21 mouse cellular contexts compared by ENCODE assay signal in the genomic region with DNA sequence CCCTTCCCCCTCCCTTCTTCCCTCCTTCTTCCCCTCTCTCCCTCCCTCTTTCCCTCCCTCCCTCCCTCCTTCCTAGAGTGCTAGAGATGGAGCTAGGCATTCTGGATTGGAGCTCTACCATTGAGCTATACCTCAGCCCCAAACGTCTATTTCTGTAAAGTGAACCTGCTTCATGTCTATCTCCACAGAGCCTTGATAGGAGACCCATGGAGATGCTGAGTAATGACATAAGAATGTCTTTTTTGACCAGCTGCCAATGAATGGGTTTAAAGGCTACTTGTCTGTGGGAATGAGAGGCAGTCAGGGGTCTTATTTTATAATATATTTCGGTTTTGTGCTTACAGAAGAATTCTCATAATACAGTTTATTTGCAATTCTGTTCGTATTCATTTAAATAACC. TPM values are rescaled to one million over a fixed set of nuclear protein-coding genes. Genes with fewer than 3 reads are reported as not detected.
A peak's percentile ranks its signal among the peaks of the same experiment; 100 is the strongest.
DNase-seq lines count a peak whose midpoint lies in the region; ATAC-seq and TF ChIP-seq lines count a peak whose summit lies in the region.
"Had no signal": no experiment of that assay in that cellular context is flagged by ENCODE, and none has a peak within 500 bp of the region (broad histone marks: within the 10 kb centered on the region; RNA-seq: fewer than 3 reads in every experiment).

No protein-coding gene starts in this region.

- no peak for DNase-seq in heart, postnatal 25 days (ENCODE audit: low spot score)
- peak; percentile 67 for DNase-seq in heart, postnatal 0 days (ENCODE audit: low spot score)
- no peak for DNase-seq in heart, adult 2 months
- DNase-seq in lung, embryonic 14.5 days: peak; percentile 51
- no peak for DNase-seq in lung, postnatal 0 days (ENCODE audit: low spot score)
- DNase-seq in Muller cell, postnatal 12 days (ENCODE audit: inconsistent ontology term): peak; percentile 83
- DNase-seq: adrenal gland, postnatal 14 days; cerebellum, adult 11-12 months; cerebellum, adult 9-10 months; cerebellum, postnatal 25 days; forebrain, postnatal 0 days; gastrocnemius, postnatal 14 days; kidney, adult 9 months had no signal

- H3K4me1 ChIP-seq in heart, embryonic 13.5 days: peaks cover 49% of the 10 kb centered on the region
- peaks cover 39% of the 10 kb centered on the region for H3K4me1 ChIP-seq in heart, postnatal 0 days (ENCODE audit: control insufficient read depth, insufficient read depth)
- peaks cover 16% of the 10 kb centered on the region for H3K4me1 ChIP-seq in heart, adult 2 months (ENCODE audit: control insufficient read depth, insufficient read depth, low read length)
- H3K4me1 ChIP-seq in lung, embryonic 14.5 days (ENCODE audit: insufficient read depth): no peaks in the 10 kb centered on the region
- H3K4me1 ChIP-seq in lung, postnatal 0 days (ENCODE audit: insufficient read depth, low read depth, low read length): peaks cover 4% of the 10 kb centered on the region; the same call in 1 of the 2 replicates
- H3K4me1 ChIP-seq in intestine, postnatal 0 days (replicated peaks; ENCODE audit: control insufficient read depth, insufficient read depth, low read length): no peaks in the 10 kb centered on the region; the same call in 1 of the 2 replicates

- H3K27ac ChIP-seq in heart, embryonic 13.5 days (replicated peaks): peak overlapping the region; percentile 78
- H3K27ac ChIP-seq in heart, postnatal 0 days (ENCODE audit: low read depth): peak overlapping the region; percentile 44; the same call in 1 of the 2 replicates
- no peak overlapping the region for H3K27ac ChIP-seq in heart, adult 2 months
- H3K27ac ChIP-seq in lung, embryonic 14.5 days (ENCODE audit: low read depth): no peak overlapping the region
- H3K27ac ChIP-seq in lung, postnatal 0 days (ENCODE audit: low read length): no peak overlapping the region
- no peak overlapping the region for H3K27ac ChIP-seq in intestine, postnatal 0 days (ENCODE audit: low read depth, low read length)
- H3K27ac ChIP-seq: embryonic facial prominence, embryonic 13.5 days; forebrain, embryonic 13.5 days; hindbrain, embryonic 14.5 days had no signal

- H3K9me3 ChIP-seq in heart, embryonic 13.5 days: no peaks in the 10 kb centered on the region
- no peaks in the 10 kb centered on the region for H3K9me3 ChIP-seq in heart, postnatal 0 days (replicated peaks; ENCODE audit: control insufficient read depth, low read length)
- no peaks in the 10 kb centered on the region for H3K9me3 ChIP-seq in lung, embryonic 14.5 days (ENCODE audit: low read depth, low read length)
- H3K9me3 ChIP-seq in lung, postnatal 0 days (ENCODE audit: low read length): no peaks in the 10 kb centered on the region
- H3K9me3 ChIP-seq in intestine, postnatal 0 days (ENCODE audit: control insufficient read depth): no peaks in the 10 kb centered on the region
- H3K9me3 ChIP-seq: embryonic facial prominence, embryonic 13.5 days; forebrain, embryonic 13.5 days; G1E had no signal

- ATAC-seq in heart, embryonic 13.5 days (ENCODE audit: extremely low read depth, insufficient number of reproducible peaks, low FRiP score, low TSS enrichment): no peak
- ATAC-seq in heart, postnatal 0 days (ENCODE audit: insufficient read depth, low read depth): peak; percentile 68
- ATAC-seq in lung, embryonic 14.5 days (ENCODE audit: insufficient read depth): no peak
- no peak for ATAC-seq in lung, postnatal 0 days
- no peak for ATAC-seq in intestine, postnatal 0 days
- ATAC-seq: forebrain, embryonic 13.5 days; forebrain, postnatal 0 days; intestine, embryonic 16.5 days; Patski had no signal

- H3K4me3 ChIP-seq in heart, embryonic 13.5 days: no peak overlapping the region
- H3K4me3 ChIP-seq in heart, postnatal 0 days (ENCODE audit: low read depth, low read length): no peak overlapping the region
- no peak overlapping the region for H3K4me3 ChIP-seq in heart, adult 2 months
- no peak overlapping the region for H3K4me3 ChIP-seq in lung, embryonic 14.5 days (ENCODE audit: low read depth, low read length)
- H3K4me3 ChIP-seq in lung, postnatal 0 days (ENCODE audit: low read depth, low read length): no peak overlapping the region
- no peak overlapping the region for H3K4me3 ChIP-seq in intestine, postnatal 0 days (ENCODE audit: low read depth, low read length)
- H3K4me3 ChIP-seq: embryonic facial prominence, embryonic 13.5 days; forebrain, embryonic 13.5 days had no signal

- no peaks in the 10 kb centered on the region for H3K36me3 ChIP-seq in heart, embryonic 13.5 days
- H3K36me3 ChIP-seq in heart, postnatal 0 days (replicated peaks; ENCODE audit: control insufficient read depth, insufficient read depth, low read length): no peaks in the 10 kb centered on the region
- H3K36me3 ChIP-seq in heart, adult 2 months (ENCODE audit: control insufficient read depth, insufficient read depth, low read length): no peaks in the 10 kb centered on the region
- H3K36me3 ChIP-seq in lung, embryonic 14.5 days (ENCODE audit: insufficient read depth): no peaks in the 10 kb centered on the region
- no peaks in the 10 kb centered on the region for H3K36me3 ChIP-seq in lung, postnatal 0 days (ENCODE audit: insufficient read depth, low read length)
- H3K36me3 ChIP-seq in intestine, postnatal 0 days (ENCODE audit: control insufficient read depth, insufficient read depth): no peaks in the 10 kb centered on the region
- H3K36me3 ChIP-seq: embryonic facial prominence, embryonic 13.5 days; G1E had no signal

- WGBS in heart, embryonic 13.5 days: 40% methylated on average over 3 of the region's 3 CpGs
- WGBS in heart, postnatal 0 days: 40% methylated on average over 3 of the region's 3 CpGs
- WGBS in heart, adult 2 months: 67% methylated on average over 3 of the region's 3 CpGs
- 62% methylated on average over 3 of the region's 3 CpGs for WGBS in lung, embryonic 14.5 days
- WGBS in lung, postnatal 0 days: 44% methylated on average over 3 of the region's 3 CpGs
- 63% methylated on average over 3 of the region's 3 CpGs for WGBS in intestine, postnatal 0 days

- TF ChIP-seq POLR2A in heart, adult 2 months (IDR thresholded peaks at IDR 0.05; ENCODE audit: insufficient read depth, low read depth, low read length): no peak

- H3K4me2 ChIP-seq in heart, embryonic 13.5 days: peak overlapping the region; percentile 28; the same call in 1 of the 2 replicates
- 0 out of 2 replicates have a peak overlapping the region, but pooled peaks have one; percentile 1 for H3K4me2 ChIP-seq in heart, postnatal 0 days (ENCODE audit: low read depth, low read length)
- H3K4me2 ChIP-seq in lung, embryonic 14.5 days: no peak overlapping the region
- no peak overlapping the region for H3K4me2 ChIP-seq in lung, postnatal 0 days (replicated peaks; ENCODE audit: low read depth, low read length)
- no peak overlapping the region for H3K4me2 ChIP-seq in intestine, postnatal 0 days (replicated peaks; ENCODE audit: low read depth)
- H3K4me2 ChIP-seq: embryonic facial prominence, embryonic 13.5 days; forebrain, embryonic 13.5 days; hindbrain, embryonic 14.5 days had no signal

- no peak for TF ChIP-seq EP300 in heart, postnatal 0 days (IDR thresholded peaks at IDR 0.05; ENCODE audit: low read depth)
- no peak for TF ChIP-seq EP300 in heart, adult 2 months (IDR thresholded peaks at IDR 0.05; ENCODE audit: insufficient read depth, low read depth, low read length)
- TF ChIP-seq EP300 in lung, postnatal 0 days (IDR thresholded peaks at IDR 0.05): no peak

- no peaks in the 10 kb centered on the region for H3K79me2 ChIP-seq in heart, adult 2 months (replicated peaks; ENCODE audit: control insufficient read depth, insufficient read depth, low read length)

- TF ChIP-seq CTCF in heart, postnatal 0 days (IDR thresholded peaks at IDR 0.05; ENCODE audit: low read depth): no peak
- no peak for TF ChIP-seq CTCF in heart, adult 2 months (IDR thresholded peaks at IDR 0.05)
- TF ChIP-seq CTCF in lung, embryonic 14.5 days (IDR thresholded peaks at IDR 0.05; ENCODE audit: low read depth): no peak
- TF ChIP-seq CTCF in lung, postnatal 0 days (IDR thresholded peaks at IDR 0.05): no peak
- TF ChIP-seq CTCF in intestine, postnatal 0 days (IDR thresholded peaks at IDR 0.05; ENCODE audit: low read depth): no peak

- H3K9ac ChIP-seq in heart, embryonic 13.5 days: 0 out of 2 replicates have a peak overlapping the region, but pooled peaks have one; percentile 14
- H3K9ac ChIP-seq in heart, postnatal 0 days (replicated peaks; ENCODE audit: low read depth, low read length): no peak overlapping the region
- no peak overlapping the region for H3K9ac ChIP-seq in heart, adult 2 months (ENCODE audit: low read depth, low read length)
- no peak overlapping the region for H3K9ac ChIP-seq in lung, embryonic 14.5 days
- H3K9ac ChIP-seq in lung, postnatal 0 days (replicated peaks; ENCODE audit: low read depth): no peak overlapping the region
- H3K9ac ChIP-seq in intestine, postnatal 0 days (ENCODE audit: low read depth, low read length): no peak overlapping the region
- H3K9ac ChIP-seq: embryonic facial prominence, embryonic 13.5 days; forebrain, embryonic 13.5 days; forebrain, postnatal 0 days; hindbrain, embryonic 14.5 days had no signal

- intact Hi-C loops in heart, postnatal 25 days (cut with DNase I): no loop called here
- intact Hi-C loops in heart, adult 2 months (cut with DNase I): no loop called here

- no peaks in the 10 kb centered on the region; the same call in 1 of the 2 replicates for H3K27me3 ChIP-seq in heart, embryonic 13.5 days (replicated peaks)
- H3K27me3 ChIP-seq in heart, postnatal 0 days (ENCODE audit: control insufficient read depth, insufficient read depth, low read length): no peaks in the 10 kb centered on the region
- no peaks in the 10 kb centered on the region for H3K27me3 ChIP-seq in heart, adult 2 months (ENCODE audit: control insufficient read depth, insufficient read depth, low read length)
- H3K27me3 ChIP-seq in lung, embryonic 14.5 days (ENCODE audit: insufficient read depth, low read length): no peaks in the 10 kb centered on the region
- no peaks in the 10 kb centered on the region for H3K27me3 ChIP-seq in lung, postnatal 0 days (replicated peaks; ENCODE audit: insufficient read depth, low read length)
- H3K27me3 ChIP-seq in intestine, postnatal 0 days (replicated peaks; ENCODE audit: control insufficient read depth, insufficient read depth, low read length): no peaks in the 10 kb centered on the region
- H3K27me3 ChIP-seq: embryonic facial prominence, embryonic 13.5 days; forebrain, embryonic 13.5 days; Patski had no signal

RNA-seq across cellular contexts. Expression of gene Itpkb, which starts 15.2 kb away (rescaled TPM):
- polyA plus RNA-seq in heart, embryonic 13.5 days (2015; fragmentation: Nextera tagmentation; extraction: Ambion mirVana): 5.0 and 5.1 TPM in 2 replicates
- 10 to 100 TPM; 56.1 to 63.6 TPM for total RNA-seq in heart, postnatal 25 days (2021)
- total RNA-seq in heart, postnatal 0 days (2014; rRNA removed; ENCODE audit: low replicate concordance): 21.7 and 24.9 TPM in 2 replicates
- polyA plus RNA-seq in heart, postnatal 0 days (2015; fragmentation: Nextera tagmentation; extraction: Ambion mirVana): 5.1 and 5.4 TPM in 2 replicates
- total RNA-seq in heart, adult 2 months (2021): 10 to 100 TPM; 50.0 to 50.7 TPM
- 21.5 and 29.9 TPM in 2 replicates for polyA plus RNA-seq in heart, adult 2 months (2012; rRNA removed)
- polyA plus RNA-seq in lung, embryonic 14.5 days (2014; fragmentation: Nextera tagmentation; extraction: Ambion mirVana): 8.1 and 9.0 TPM in 2 replicates
- polyA plus RNA-seq in lung, postnatal 0 days (2015; fragmentation: Nextera tagmentation; extraction: Ambion mirVana): 8.4 and 11.9 TPM in 2 replicates
- 2.3 and 3.4 TPM in 2 replicates for polyA plus RNA-seq in intestine, postnatal 0 days (2015; fragmentation: Nextera tagmentation; extraction: Ambion mirVana)

RNA-seq across cellular contexts. Expression of gene Psen2, which starts 51.9 kb away (rescaled TPM):
- 15.8 and 17.3 TPM in 2 replicates for polyA plus RNA-seq in heart, embryonic 13.5 days (2015; fragmentation: Nextera tagmentation; extraction: Ambion mirVana)
- 10 to 100 TPM; 12.4 to 13.9 TPM for total RNA-seq in heart, postnatal 25 days (2021)
- 30.8 and 33.3 TPM in 2 replicates for total RNA-seq in heart, postnatal 0 days (2014; rRNA removed; ENCODE audit: low replicate concordance)
- 15.2 and 16.4 TPM in 2 replicates for polyA plus RNA-seq in heart, postnatal 0 days (2015; fragmentation: Nextera tagmentation; extraction: Ambion mirVana)
- total RNA-seq in heart, adult 2 months (2021): 10 to 100 TPM; 11.6 to 13.1 TPM
- 30.5 and 35.8 TPM in 2 replicates for polyA plus RNA-seq in heart, adult 2 months (2012; rRNA removed)
- 7.9 and 9.8 TPM in 2 replicates for polyA plus RNA-seq in lung, embryonic 14.5 days (2014; fragmentation: Nextera tagmentation; extraction: Ambion mirVana)
- polyA plus RNA-seq in lung, postnatal 0 days (2015; fragmentation: Nextera tagmentation; extraction: Ambion mirVana): 25.1 and 26.4 TPM in 2 replicates
- polyA plus RNA-seq in intestine, postnatal 0 days (2015; fragmentation: Nextera tagmentation; extraction: Ambion mirVana): 12.3 and 14.8 TPM in 2 replicates

Comparison
In these comparisons a context has a peak if more than half of its experiments do, and no peak if none do; other contexts are left out.
1. H3K27ac ChIP-seq: peak in heart, embryonic 13.5 days (single experiment) and heart, postnatal 0 days (single experiment); none in heart, adult 2 months (single experiment), lung, embryonic 14.5 days (single experiment), lung, postnatal 0 days (single experiment) and intestine, postnatal 0 days (single experiment).
2. DNase-seq: peak in heart, postnatal 0 days (single experiment), lung, embryonic 14.5 days (single experiment) and Muller cell, postnatal 12 days (single experiment); none in heart, postnatal 25 days (single experiment), heart, adult 2 months (0 of 2) and lung, postnatal 0 days (single experiment).
3. H3K4me2 ChIP-seq: peak in heart, embryonic 13.5 days (single experiment) and heart, postnatal 0 days (single experiment); none in lung, embryonic 14.5 days (single experiment), lung, postnatal 0 days (single experiment) and intestine, postnatal 0 days (single experiment).